Mouse (Mus musculus): ENCODE results near the gene Ap1g2. TPM values are rescaled to one million over a fixed set of nuclear protein-coding genes. Genes with fewer than 3 reads are reported as not detected.

Ap1g2 gene
- total and polyA plus RNA-seq, 3 experiments = 12.6 to 47.9 TPM; not detected in 1

DNA sequence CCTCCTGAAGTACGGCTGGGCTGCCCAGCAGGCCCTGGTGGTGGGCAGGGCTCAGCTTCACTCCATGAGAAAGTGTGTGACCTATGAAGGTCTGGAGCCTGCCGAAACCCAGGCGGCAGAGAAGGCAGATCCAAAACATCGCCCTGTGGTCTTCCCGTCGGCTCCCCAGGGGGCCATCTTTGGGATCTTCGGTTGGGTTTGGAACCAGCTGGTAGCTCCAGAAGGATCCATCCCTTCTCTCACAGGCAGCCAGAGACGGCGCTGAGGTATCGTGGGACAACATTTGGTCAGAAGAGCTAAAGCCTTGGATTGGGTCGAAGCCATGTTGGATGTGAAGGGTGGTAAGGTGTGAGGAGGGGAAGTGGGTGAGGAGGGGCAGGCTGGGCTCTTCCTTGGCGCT, 32.0 kb downstream of the Ap1g2 start:
- no peaks in the 10 kb centered on the region for H3K79me2 ChIP-seq (ENCODE audit: control insufficient read depth, insufficient read depth, low read length, poor library complexity)
- TF ChIP-seq HCFC1 (IDR thresholded peaks at IDR 0.05; ENCODE audit: low read depth, low read length) (no peak), CHD1 (IDR thresholded peaks at IDR 0.05; ENCODE audit: low read depth, low read length) (no peak), USF2 (IDR thresholded peaks at IDR 0.05; ENCODE audit: borderline replicate concordance in 1 of 2, insufficient read depth in 1 of 2, low read depth in 1 of 2, low read length in 2 of 2) (no peak), NELFE (IDR thresholded peaks at IDR 0.05; ENCODE audit: low read depth, low read length) (no peak), SIN3A (IDR thresholded peaks at IDR 0.05; ENCODE audit: low read length) (no peak), JUND (IDR thresholded peaks at IDR 0.05; ENCODE audit: low read depth, low read length) (no peak), E2F4 (IDR thresholded peaks at IDR 0.05; ENCODE audit: borderline replicate concordance, low read depth, low read length) (no peak), RAD21 (IDR thresholded peaks at IDR 0.05; ENCODE audit: low read depth, low read length) (no peak), EP300 (IDR thresholded peaks at IDR 0.05; ENCODE audit: low read depth in 1 of 2, low read length in 2 of 2) (no peak), KAT2A (conservative IDR thresholded peaks at IDR 0.05; ENCODE audit: low read depth, low read length) (no peak)
- H3K9me3 ChIP-seq (replicated peaks; ENCODE audit: insufficient read depth, low read length) = no peaks in the 10 kb centered on the region
- H3K27ac ChIP-seq (ENCODE audit: control insufficient read depth, low read depth, low read length) = no peak overlapping the region
- no peaks in the 10 kb centered on the region for H3K27me3 ChIP-seq (ENCODE audit: control insufficient read depth in 1 of 2, insufficient read depth in 2 of 2, low read length in 2 of 2)
- H3K36me3 ChIP-seq (ENCODE audit: control insufficient read depth in 1 of 2, insufficient read depth in 2 of 2, low read length in 2 of 2) = no peaks in the 10 kb centered on the region
- no peak overlapping the region for H3K4me3 ChIP-seq (ENCODE audit: control insufficient read depth in 1 of 2, insufficient read depth in 1 of 2, low read depth in 2 of 2, low read length in 2 of 2)
- peaks cover 0 to 12% of the 10 kb centered on the region in 2 experiments; a peak in 2 of 4 replicates for H3K4me1 ChIP-seq (ENCODE audit: control insufficient read depth in 1 of 2, insufficient read depth in 2 of 2, low read length in 2 of 2)
- no peak for DNase-seq (ENCODE audit: low read depth, low spot score)
- H3K9ac ChIP-seq (ENCODE audit: control insufficient read depth, low read depth, low read length, poor library complexity, severe bottlenecking) = no peak overlapping the region

DNA sequence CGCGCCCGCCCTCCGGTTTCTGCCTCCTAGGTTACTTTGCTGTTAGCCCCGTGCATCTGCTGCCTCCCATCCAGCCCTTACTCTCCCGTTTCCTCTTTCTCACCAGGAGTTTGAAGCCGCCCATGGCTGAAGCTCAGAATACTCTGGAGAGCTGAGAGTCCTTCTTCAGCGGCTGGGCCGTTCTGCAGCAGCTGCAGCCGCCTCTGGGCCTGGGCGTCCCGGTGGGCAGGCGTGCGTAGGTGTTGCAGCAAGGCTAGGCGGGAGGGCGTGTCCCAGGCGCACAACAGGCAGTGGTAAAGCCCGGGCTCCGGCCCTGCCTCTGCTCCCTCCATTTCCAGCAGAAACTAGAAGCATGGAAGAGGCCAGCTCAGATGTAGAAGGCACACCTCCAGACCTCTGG, 34.6 kb downstream of the Ap1g2 start:
- Histone ChIP-seq H3K9me3 (replicated peaks; ENCODE audit: insufficient read depth, low read length) (no peaks in the 10 kb centered on the region), H3K4me1 (ENCODE audit: control insufficient read depth in 1 of 2, insufficient read depth in 2 of 2, low read length in 2 of 2) (no peaks in the 10 kb centered on the region), H3K27me3 (ENCODE audit: control insufficient read depth in 1 of 2, insufficient read depth in 2 of 2, low read length in 2 of 2) (no peaks in the 10 kb centered on the region), H3K79me2 (ENCODE audit: control insufficient read depth, insufficient read depth, low read length, poor library complexity) (no peaks in the 10 kb centered on the region), H3K4me3 (ENCODE audit: control insufficient read depth in 1 of 2, insufficient read depth in 1 of 2, low read depth in 2 of 2, low read length in 2 of 2) (no peak overlapping the region), H3K9ac (ENCODE audit: control insufficient read depth, low read depth, low read length, poor library complexity, severe bottlenecking) (no peak overlapping the region), H3K27ac (ENCODE audit: control insufficient read depth, low read depth, low read length) (no peak overlapping the region), H3K36me3 (ENCODE audit: control insufficient read depth in 1 of 2, insufficient read depth in 2 of 2, low read length in 2 of 2) (no peaks in the 10 kb centered on the region)
- TF ChIP-seq EP300 (IDR thresholded peaks at IDR 0.05; ENCODE audit: low read depth in 1 of 2, low read length in 2 of 2) = no peak
- DNase-seq (ENCODE audit: low read depth, low spot score) = no peak

GRCm38 (mm10) chr14:55066042-55066441, 40.4 kb downstream of the Ap1g2 start:
- Histone ChIP-seq H3K9me3 (replicated peaks; ENCODE audit: insufficient read depth, low read length) (no peaks in the 10 kb centered on the region), H3K36me3 (ENCODE audit: control insufficient read depth in 1 of 2, insufficient read depth in 2 of 2, low read length in 2 of 2) (peaks cover 0 to 7% of the 10 kb centered on the region in 2 experiments; a peak in 2 of 4 replicates), H3K9ac (ENCODE audit: control insufficient read depth, low read depth, low read length, poor library complexity, severe bottlenecking) (no peak overlapping the region), H3K27me3 (ENCODE audit: control insufficient read depth in 1 of 2, insufficient read depth in 2 of 2, low read length in 2 of 2) (no peaks in the 10 kb centered on the region), H3K27ac (ENCODE audit: control insufficient read depth, low read depth, low read length) (no peak overlapping the region), H3K4me3 (ENCODE audit: control insufficient read depth in 1 of 2, insufficient read depth in 1 of 2, low read depth in 2 of 2, low read length in 2 of 2) (no peak overlapping the region), H3K4me1 (ENCODE audit: control insufficient read depth in 1 of 2, insufficient read depth in 2 of 2, low read length in 2 of 2) (peaks cover 0 to 8% of the 10 kb centered on the region in 2 experiments; a peak in 3 of 4 replicates), H3K79me2 (ENCODE audit: control insufficient read depth, insufficient read depth, low read length, poor library complexity) (no peaks in the 10 kb centered on the region)
- DNase-seq (ENCODE audit: low read depth, low spot score) = no peak
- TF ChIP-seq GATA1 (IDR thresholded peaks at IDR 0.05; ENCODE audit: low read depth, low read length) = no peak
- TF ChIP-seq POLR2A (IDR thresholded peaks at IDR 0.05; ENCODE audit: control insufficient read depth in 1 of 2, insufficient read depth in 1 of 2, low read depth in 1 of 2, low read length in 2 of 2, poor library complexity in 1 of 2) = no peak
- TF ChIP-seq CHD2 (IDR thresholded peaks at IDR 0.05; ENCODE audit: low read length) = no peak
- no peak for TF ChIP-seq ELF1 (IDR thresholded peaks at IDR 0.05; ENCODE audit: low read depth, low read length)
- TF ChIP-seq UBTF (IDR thresholded peaks at IDR 0.05; ENCODE audit: borderline replicate concordance, insufficient read depth, low read depth, low read length) = no peak
- no peak for TF ChIP-seq TAL1 (IDR thresholded peaks at IDR 0.05; ENCODE audit: low read length)
- no peak for TF ChIP-seq RAD21 (IDR thresholded peaks at IDR 0.05; ENCODE audit: low read depth, low read length)
- no peak for TF ChIP-seq CTCF (IDR thresholded peaks at IDR 0.05 in 2 of 3, conservative IDR thresholded peaks at IDR 0.05 in 1 of 3; ENCODE audit: control insufficient read depth in 1 of 3, insufficient read depth in 1 of 3, low read depth in 2 of 3, low read length in 3 of 3, poor library complexity in 1 of 3, severe bottlenecking in 1 of 3)
- TF ChIP-seq ZNF384 (IDR thresholded peaks at IDR 0.05; ENCODE audit: low read depth, low read length) = no peak
- no peak for TF ChIP-seq SMC3 (IDR thresholded peaks at IDR 0.05; ENCODE audit: low read depth, low read length)
- no peak for TF ChIP-seq E2F4 (IDR thresholded peaks at IDR 0.05; ENCODE audit: borderline replicate concordance, low read depth, low read length)
- TF ChIP-seq MXI1 (IDR thresholded peaks at IDR 0.05; ENCODE audit: low read depth, low read length) = no peak
- TF ChIP-seq POLR2AphosphoS5 (IDR thresholded peaks at IDR 0.05; ENCODE audit: borderline replicate concordance, low read depth, low read length) = no peak
- no peak for TF ChIP-seq ZMIZ1 (IDR thresholded peaks at IDR 0.05; ENCODE audit: low read depth, low read length)
- TF ChIP-seq KAT2A (conservative IDR thresholded peaks at IDR 0.05; ENCODE audit: low read depth, low read length) = no peak
- TF ChIP-seq CHD1 (IDR thresholded peaks at IDR 0.05; ENCODE audit: low read depth, low read length) = no peak
- TF ChIP-seq ZC3H11A (IDR thresholded peaks at IDR 0.05; ENCODE audit: low read depth, low read length) = no peak
- no peak for TF ChIP-seq ZKSCAN1 (IDR thresholded peaks at IDR 0.05; ENCODE audit: low read depth, low read length)
